In the genomic region with DNA sequence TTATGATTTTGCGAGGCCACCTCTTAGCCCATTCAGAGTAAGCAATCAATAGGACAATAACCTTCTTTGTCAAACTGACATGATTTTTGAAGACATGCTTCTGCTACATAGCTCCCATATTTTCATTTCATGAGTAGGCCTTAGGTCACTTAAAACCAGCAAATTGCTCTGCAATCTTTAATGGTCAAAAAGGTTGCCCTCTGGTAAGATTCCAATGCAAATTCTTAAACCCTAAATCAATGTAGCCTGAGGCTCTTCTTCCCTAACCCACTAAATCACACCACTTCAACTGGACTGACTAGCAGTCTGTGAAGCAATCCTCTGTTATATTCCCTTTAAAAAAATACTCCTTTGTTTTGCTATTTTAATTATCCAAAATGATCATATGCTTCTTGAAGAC, we compare ENCODE assay signal across 22 mouse cellular contexts.
"Had no signal": no experiment of that assay in that cellular context is flagged by ENCODE, and none has a peak within 500 bp of the region (broad histone marks: within the 10 kb centered on the region; RNA-seq: fewer than 3 reads in every experiment).

No protein-coding gene starts in this region.

- H3K4me3 ChIP-seq: lung, embryonic 15.5 days; megakaryocyte, embryonic 14.5 days; midbrain, embryonic 10.5 days; midbrain, embryonic 12.5 days; myocyte; neural tube, embryonic 13.5 days; neural tube, embryonic 15.5 days had no signal

- H3K27me3 ChIP-seq: lung, embryonic 15.5 days; megakaryocyte, embryonic 14.5 days; midbrain, embryonic 12.5 days; neural tube, embryonic 13.5 days; neural tube, embryonic 15.5 days had no signal

- H3K4me1 ChIP-seq: lung, embryonic 15.5 days; megakaryocyte, embryonic 14.5 days; midbrain, embryonic 10.5 days; midbrain, embryonic 12.5 days; neural tube, embryonic 13.5 days; neural tube, embryonic 15.5 days had no signal

- H3K36me3 ChIP-seq: lung, embryonic 15.5 days; midbrain, embryonic 10.5 days; midbrain, embryonic 12.5 days; neural tube, embryonic 13.5 days; neural tube, embryonic 15.5 days had no signal

- H3K9ac ChIP-seq: liver, embryonic 14.5 days; lung, embryonic 15.5 days; midbrain, embryonic 12.5 days; neural tube, embryonic 13.5 days; neural tube, embryonic 15.5 days had no signal

- DNase-seq: lung, adult 2 months; lung, postnatal 14 days; lung, postnatal 36 days; midbrain, embryonic 14.5 days; right cerebral cortex, adult 18-20 months; right cerebral cortex, postnatal 25 days; right cerebral cortex, postnatal 4 days; spleen, adult 18-20 months; thymus, adult 18-20 months; thymus, postnatal 14 days; thymus, postnatal 36 days had no signal

- H3K27ac ChIP-seq: liver, embryonic 14.5 days; lung, embryonic 15.5 days; macrophage; midbrain, embryonic 10.5 days; midbrain, embryonic 12.5 days; neural tube, embryonic 13.5 days; neural tube, embryonic 15.5 days had no signal

- H3K4me2 ChIP-seq: lung, embryonic 15.5 days; midbrain, embryonic 12.5 days; neural tube, embryonic 13.5 days; neural tube, embryonic 15.5 days had no signal

- H3K9me3 ChIP-seq: lung, embryonic 15.5 days; megakaryocyte, embryonic 14.5 days; midbrain, embryonic 10.5 days; midbrain, embryonic 12.5 days; neural tube, embryonic 13.5 days; neural tube, embryonic 15.5 days had no signal

- ATAC-seq: lung, postnatal 0 days; midbrain, embryonic 16.5 days had no signal
